Mouse (Mus musculus) heart, embryonic 15.5 days (tissue): ENCODE measurements around the gene Runx3. TPM values are rescaled to one million over a fixed set of nuclear protein-coding genes. Genes with fewer than 3 reads are reported as not detected.
"Not testable (repeated sequence)": the region's sequence is repeated elsewhere in the genome, so short reads cannot be mapped to it uniquely, and the experiment has no call there.

Experiments used
- ATAC-seq: fragments of 200-750 bp; cut with Nextera tagmentation; replicated peaks from 2 replicates; pipeline ENCODE4 v1.8.0; 2017; ENCODE audit warnings: low read depth, moderate TSS enrichment; ENCODE audit not compliant: insufficient number of reproducible peaks, insufficient read depth, low FRiP score
- H3K27ac ChIP-seq: fragments of 300-500 bp; sonication (generic); 2 replicates; pipeline ENCODE4 v1.5.1; 2015; ENCODE audit warnings: mild to moderate bottlenecking, inconsistent platforms
- H3K27me3 ChIP-seq: fragments of 300-500 bp; sonication (generic); 2 replicates; pipeline ENCODE4 v1.6.1; 2015; ENCODE audit warnings: inconsistent platforms
- H3K36me3 ChIP-seq: fragments of 300-500 bp; sonication (generic); 2 replicates; pipeline ENCODE4 v1.6.1; 2015; ENCODE audit warnings: mild to moderate bottlenecking, inconsistent platforms
- H3K4me1 ChIP-seq: fragments of 300-500 bp; sonication (generic); replicated peaks from 2 replicates; pipeline ENCODE4 v1.6.1; 2015; ENCODE audit warnings: inconsistent platforms
- H3K4me2 ChIP-seq: fragments of 300-500 bp; sonication (generic); 2 replicates; pipeline ENCODE4 v1.6.1; 2015; ENCODE audit warnings: inconsistent platforms, mild to moderate bottlenecking, moderate library complexity
- H3K4me3 ChIP-seq: fragments of 300-500 bp; sonication (generic); 2 replicates; pipeline ENCODE4 v1.5.1; 2015; ENCODE audit warnings: mild to moderate bottlenecking, inconsistent platforms
- H3K9ac ChIP-seq: fragments of 300-500 bp; sonication (generic); 2 replicates; pipeline ENCODE4 v1.6.1; 2015; ENCODE audit warnings: mild to moderate bottlenecking, inconsistent platforms
- H3K9me3 ChIP-seq: fragments of 300-500 bp; sonication (generic); replicated peaks from 2 replicates; pipeline ENCODE4 v1.6.1; 2016; ENCODE audit warnings: inconsistent platforms
- WGBS: fragments of 180-500 bp; shearing (Covaris S2); methylation state at CpG from one replicate; pipeline ENCODE4 v1.1.7; 2015; ENCODE audit warnings: mixed read lengths; 5-methylcytosine and 5-hydroxymethylcytosine counted together
- polyA plus RNA-seq: library from polyadenylated mRNA; unstranded; fragments of >200 nt; fragmentation: Nextera tagmentation; extraction: Ambion mirVana; gene quantifications from 2 replicates; pipeline ENCODE4 v1.2.1, GENCODE M21; 2015

The Runx3 gene
- polyA plus RNA-seq, 1 experiment from 2014 or later: 0.14 TPM

DNA sequence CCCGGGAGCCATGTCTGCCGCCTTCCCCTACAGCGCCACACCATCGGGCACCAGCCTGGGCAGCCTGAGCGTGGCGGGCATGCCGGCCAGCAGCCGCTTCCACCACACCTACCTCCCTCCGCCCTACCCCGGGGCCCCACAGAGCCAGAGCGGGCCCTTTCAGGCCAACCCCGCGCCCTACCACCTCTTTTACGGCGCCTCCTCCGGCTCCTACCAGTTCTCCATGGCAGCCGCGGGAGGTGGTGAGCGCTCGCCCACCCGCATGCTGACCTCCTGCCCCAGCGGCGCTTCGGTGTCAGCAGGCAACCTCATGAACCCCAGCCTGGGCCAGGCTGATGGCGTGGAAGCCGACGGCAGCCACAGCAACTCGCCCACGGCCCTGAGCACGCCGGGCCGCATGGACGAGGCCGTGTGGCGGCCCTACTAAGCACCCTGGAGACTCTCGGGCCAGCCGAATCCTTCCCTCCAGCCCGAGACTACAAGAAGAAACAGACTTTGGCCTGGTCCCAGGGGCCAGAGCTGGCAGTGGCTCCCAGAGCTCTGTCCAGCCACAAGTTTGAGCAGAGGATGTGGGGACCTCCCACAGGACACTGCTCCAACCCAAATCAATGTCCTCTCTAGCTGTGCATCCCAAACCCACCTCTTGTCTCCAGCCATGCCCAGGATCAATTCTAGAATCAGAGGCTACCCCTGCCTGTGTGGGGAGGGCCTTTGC lies 55.1 kb downstream of the Runx3 start:
- Histone ChIP-seq H3K4me3 (peak overlapping the region; percentile 38), H3K27me3 (peaks cover 59% of the 10 kb centered on the region), H3K9ac (peak overlapping the region; percentile 32; the same call in 1 of the 2 replicates), H3K4me2 (peak overlapping the region; percentile 69), H3K36me3 (no peaks in the 10 kb centered on the region), H3K9me3 (no peaks in the 10 kb centered on the region), H3K27ac (no peak overlapping the region), H3K4me1 (peaks cover 20% of the 10 kb centered on the region)
- 0 out of 2 replicates have a peak, but pooled peaks have one; percentile 47 for ATAC-seq
- 22% methylated on average over 38 of the region's 38 CpGs for WGBS

DNA sequence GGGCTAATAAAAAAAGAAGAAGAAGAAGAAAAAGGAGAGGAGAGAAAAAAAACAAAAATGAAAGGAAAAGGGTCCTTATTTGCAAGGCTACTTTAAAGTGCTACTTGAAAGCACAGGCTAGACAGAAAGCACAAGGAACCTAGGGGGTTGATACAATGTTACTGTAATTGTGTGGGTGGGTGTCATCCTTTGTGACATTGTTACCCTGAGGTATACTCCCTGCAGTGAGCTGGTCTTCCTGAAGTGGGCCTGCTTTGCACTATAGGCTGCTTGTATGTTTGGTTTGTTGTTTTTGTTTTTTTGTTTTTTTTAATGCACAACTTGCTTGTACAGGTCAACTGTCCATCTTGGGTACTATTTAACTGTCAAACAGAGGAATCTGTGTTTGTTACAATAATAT lies 57.1 kb downstream of the Runx3 start:
- Histone ChIP-seq H3K27ac (no peak overlapping the region), H3K9ac (no peak overlapping the region), H3K9me3 (no peaks in the 10 kb centered on the region), H3K27me3 (peaks cover 41% of the 10 kb centered on the region), H3K4me3 (no peak overlapping the region), H3K4me2 (no peak overlapping the region), H3K36me3 (no peaks in the 10 kb centered on the region), H3K4me1 (peaks cover 20% of the 10 kb centered on the region)
- no peak for ATAC-seq

DNA sequence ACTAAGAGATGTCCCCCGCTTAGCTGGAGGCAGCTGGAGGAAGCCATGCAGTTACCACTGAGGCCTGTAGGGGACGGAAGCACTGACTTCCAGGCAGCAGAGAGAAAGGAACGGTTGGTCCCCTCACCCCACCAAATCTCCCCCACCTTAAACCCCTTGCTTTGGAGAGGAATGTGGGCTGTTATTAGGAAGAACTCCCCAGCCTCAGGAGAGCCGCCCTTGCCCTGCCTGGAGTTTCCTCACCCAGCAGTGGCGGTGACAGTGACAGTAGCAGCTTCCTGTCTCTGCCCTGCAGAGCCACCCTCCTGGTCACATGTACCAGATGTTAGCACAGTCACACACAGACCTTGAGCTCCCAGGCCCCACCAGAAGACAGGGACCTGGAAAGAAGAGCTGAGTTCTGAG lies 58.6 kb downstream of the Runx3 start:
- H3K9me3 ChIP-seq: no peaks in the 10 kb centered on the region
- H3K27ac ChIP-seq: no peak overlapping the region
- 37% methylated on average over 5 of the region's 5 CpGs for WGBS
- no peak overlapping the region for H3K4me3 ChIP-seq
- peaks cover 26% of the 10 kb centered on the region for H3K27me3 ChIP-seq
- no peak overlapping the region for H3K4me2 ChIP-seq
- peaks cover 20% of the 10 kb centered on the region for H3K4me1 ChIP-seq
- ATAC-seq: no peak
- H3K9ac ChIP-seq: no peak overlapping the region
- no peaks in the 10 kb centered on the region for H3K36me3 ChIP-seq

DNA sequence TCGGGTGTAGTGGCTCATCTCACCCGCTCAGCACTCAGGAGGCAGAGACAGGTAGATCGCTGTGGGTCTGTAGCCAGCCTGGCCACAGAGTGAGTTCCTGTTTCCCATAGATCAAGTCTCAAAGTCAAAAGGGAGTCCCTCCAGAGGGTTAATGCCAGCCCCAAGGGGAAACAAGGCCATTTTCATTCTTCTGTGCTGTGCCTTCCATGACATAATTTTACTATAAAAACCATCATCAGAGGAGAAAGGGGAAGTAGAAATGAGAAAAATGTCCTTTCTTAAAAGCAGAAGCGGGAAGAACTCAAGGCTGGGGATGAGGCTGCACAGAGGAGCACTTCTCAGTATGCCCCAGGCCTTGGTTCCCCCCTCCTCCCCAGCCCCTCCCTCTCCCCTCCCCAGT lies 61.4 kb downstream of the Runx3 start:
- H3K9ac ChIP-seq: no peak overlapping the region
- no peak overlapping the region for H3K4me3 ChIP-seq
- ATAC-seq: no peak
- H3K27ac ChIP-seq: no peak overlapping the region
- no peaks in the 10 kb centered on the region for H3K36me3 ChIP-seq
- H3K4me1 ChIP-seq: peaks cover 8% of the 10 kb centered on the region
- H3K4me2 ChIP-seq: no peak overlapping the region
- H3K9me3 ChIP-seq: no peaks in the 10 kb centered on the region
- peaks cover 6% of the 10 kb centered on the region; the same call in 1 of the 2 replicates for H3K27me3 ChIP-seq
- 79% methylated on average over 4 of the region's 4 CpGs for WGBS

DNA sequence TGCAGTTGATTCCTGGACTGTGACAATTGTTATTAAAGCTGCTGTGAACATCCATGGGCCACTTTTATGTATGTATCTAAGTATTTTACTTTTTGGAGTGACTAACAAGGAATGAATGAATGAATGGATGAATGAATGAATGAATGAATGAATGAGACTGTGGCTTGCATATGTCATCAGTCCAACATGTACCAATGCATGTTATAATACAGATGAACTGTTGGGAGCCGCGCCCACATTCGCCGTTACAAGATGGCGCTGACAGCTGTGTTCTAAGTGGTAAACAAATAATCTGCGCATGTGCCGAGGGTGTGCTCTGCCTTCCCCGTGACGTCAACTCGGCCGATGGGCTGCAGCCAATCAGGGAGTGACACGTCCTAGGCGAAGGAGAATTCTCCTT lies 63.8 kb downstream of the Runx3 start:
- not testable (repeated sequence) for H3K9ac ChIP-seq, H3K36me3 ChIP-seq, H3K4me1 ChIP-seq, H3K27me3 ChIP-seq, H3K4me2 ChIP-seq, H3K27ac ChIP-seq, H3K9me3 ChIP-seq, ATAC-seq, H3K4me3 ChIP-seq
- 93% methylated on average over 8 of the region's 13 CpGs for WGBS

DNA sequence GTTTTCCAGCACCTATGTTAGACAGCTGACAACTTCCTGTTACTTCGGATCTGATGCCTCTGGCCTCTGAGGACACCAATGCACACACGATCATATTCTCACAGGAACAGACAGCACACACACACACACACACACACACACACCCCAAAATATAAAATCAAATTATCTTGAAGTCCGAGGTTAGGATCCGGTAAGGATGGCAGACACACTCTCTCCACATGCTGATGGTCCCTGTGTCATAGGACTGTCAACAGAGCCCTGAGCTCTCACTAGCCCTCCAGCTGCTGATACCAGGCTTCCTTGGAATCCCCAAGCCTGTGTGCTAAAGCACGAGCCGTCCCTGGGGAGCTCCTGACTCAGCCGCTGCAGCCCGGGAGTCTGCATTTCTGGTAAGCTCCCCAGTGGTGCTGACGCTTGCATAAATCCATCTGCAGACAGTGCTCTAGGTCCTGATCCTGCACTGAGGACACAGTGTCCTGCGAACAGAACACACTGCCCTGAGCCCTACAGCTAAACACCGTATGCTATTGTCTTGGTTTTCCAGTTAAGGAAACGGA lies 69.1 kb downstream of the Runx3 start:
- no peak overlapping the region for H3K27ac ChIP-seq
- H3K4me1 ChIP-seq: no peaks in the 10 kb centered on the region
- H3K9ac ChIP-seq: no peak overlapping the region
- no peak overlapping the region for H3K4me2 ChIP-seq
- no peaks in the 10 kb centered on the region for H3K36me3 ChIP-seq
- WGBS: 71% methylated on average over 12 of the region's 12 CpGs
- no peak for ATAC-seq
- H3K9me3 ChIP-seq: no peaks in the 10 kb centered on the region
- 0 out of 2 replicates have a peak, but pooled peaks cover 8% of the 10 kb centered on the region for H3K27me3 ChIP-seq
- H3K4me3 ChIP-seq: no peak overlapping the region

DNA sequence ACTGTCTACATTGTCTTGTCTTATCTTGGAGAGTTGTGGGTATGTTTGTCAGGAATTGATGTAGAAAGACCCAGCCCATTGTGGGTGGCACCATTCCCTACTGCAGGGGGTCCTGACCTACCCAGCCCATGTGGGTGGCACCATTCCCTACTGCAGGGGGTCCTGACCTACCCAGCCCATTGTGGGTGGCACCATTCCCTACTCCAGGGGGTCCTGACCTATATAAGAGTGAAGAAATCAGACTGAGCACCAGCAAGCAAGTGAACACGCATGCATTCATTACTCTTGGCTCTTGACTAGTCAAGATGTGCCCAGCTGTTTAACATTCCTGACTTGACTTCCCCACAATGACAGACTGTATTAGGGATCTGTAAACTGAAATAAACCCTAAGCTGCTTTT lies 69.9 kb downstream of the Runx3 start:
- Histone ChIP-seq H3K27me3 (0 out of 2 replicates have a peak, but pooled peaks cover 9% of the 10 kb centered on the region), H3K4me1 (no peaks in the 10 kb centered on the region), H3K36me3 (no peaks in the 10 kb centered on the region), H3K9me3 (no peaks in the 10 kb centered on the region), H3K9ac (no peak overlapping the region), H3K4me2 (no peak overlapping the region), H3K4me3 (no peak overlapping the region), H3K27ac (no peak overlapping the region)
- no peak for ATAC-seq
- WGBS: 97% methylated on average over 1 of the region's 1 CpGs

DNA sequence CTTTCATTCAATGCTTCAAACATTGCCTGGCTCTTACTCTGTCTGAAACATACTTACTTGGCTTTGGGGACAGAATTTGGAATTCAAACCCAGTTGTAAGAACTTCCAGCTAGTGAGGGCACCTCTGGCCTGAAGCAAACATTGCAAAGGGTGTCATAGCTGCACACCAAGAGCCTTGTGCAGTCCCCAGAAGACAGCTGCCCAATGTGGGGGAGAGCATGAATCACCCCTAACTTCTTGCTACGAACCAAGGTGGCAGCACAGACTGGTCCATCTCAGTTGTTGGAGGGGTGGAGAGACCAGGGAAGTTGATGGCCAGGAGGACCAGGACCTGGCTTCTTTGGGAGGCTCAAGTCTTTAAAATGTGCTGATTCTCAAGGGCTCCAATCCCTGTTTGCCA lies 70.7 kb downstream of the Runx3 start:
- H3K27me3 ChIP-seq: 0 out of 2 replicates have a peak, but pooled peaks cover 9% of the 10 kb centered on the region
- H3K36me3 ChIP-seq: no peaks in the 10 kb centered on the region
- no peak overlapping the region for H3K27ac ChIP-seq
- H3K4me1 ChIP-seq: no peaks in the 10 kb centered on the region
- H3K4me3 ChIP-seq: no peak overlapping the region
- H3K9me3 ChIP-seq: no peaks in the 10 kb centered on the region
- ATAC-seq: no peak
- H3K9ac ChIP-seq: no peak overlapping the region
- H3K4me2 ChIP-seq: no peak overlapping the region
- 57% methylated on average over 1 of the region's 1 CpGs for WGBS

DNA sequence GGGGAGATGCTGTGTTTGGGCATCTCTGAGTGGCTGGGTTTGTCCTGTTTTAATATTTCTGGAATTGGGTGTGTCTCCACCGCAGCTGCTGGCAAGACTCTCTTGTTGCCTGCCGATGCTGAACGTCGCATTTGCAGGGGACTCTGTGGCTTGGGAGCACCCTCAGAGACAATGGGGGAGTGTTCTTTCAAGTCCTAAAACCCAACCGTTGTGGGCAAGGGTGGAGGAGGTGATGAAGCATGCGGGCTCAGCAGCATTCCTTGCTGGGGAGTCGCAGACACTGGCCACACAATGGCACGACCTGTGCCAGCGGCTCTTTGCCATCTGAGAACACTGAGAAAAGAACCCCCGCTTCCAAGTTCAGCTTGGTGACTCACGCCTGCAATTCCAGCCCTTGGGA lies 71.2 kb downstream of the Runx3 start:
- H3K9ac ChIP-seq: no peak overlapping the region
- no peak for ATAC-seq
- H3K27ac ChIP-seq: no peak overlapping the region
- no peak overlapping the region for H3K4me2 ChIP-seq
- no peaks in the 10 kb centered on the region for H3K4me1 ChIP-seq
- no peaks in the 10 kb centered on the region for H3K9me3 ChIP-seq
- no peak overlapping the region for H3K4me3 ChIP-seq
- H3K27me3 ChIP-seq: 0 out of 2 replicates have a peak, but pooled peaks cover 9% of the 10 kb centered on the region
- H3K36me3 ChIP-seq: no peaks in the 10 kb centered on the region
- 74% methylated on average over 11 of the region's 11 CpGs for WGBS

DNA sequence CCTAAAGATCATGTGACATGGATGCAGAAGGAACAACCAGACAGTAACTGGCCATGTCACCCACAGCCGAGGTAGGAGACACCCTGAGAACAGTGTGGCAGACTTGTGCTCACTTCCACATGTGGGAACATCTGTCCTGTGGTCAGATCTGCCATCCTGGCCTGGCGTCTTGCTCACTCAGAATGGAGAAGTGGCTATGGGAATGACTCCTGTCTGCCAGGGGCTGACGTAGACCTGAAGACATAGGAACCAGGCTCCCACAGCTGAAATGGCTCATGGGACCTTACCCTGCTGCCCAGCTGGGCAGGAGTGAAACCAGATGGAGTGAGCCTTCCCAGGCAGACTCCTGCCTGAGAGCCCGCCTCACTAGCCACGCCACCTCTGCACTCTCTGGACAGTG lies 72.4 kb downstream of the Runx3 start:
- Histone ChIP-seq H3K4me1 (no peaks in the 10 kb centered on the region), H3K4me2 (no peak overlapping the region), H3K9me3 (no peaks in the 10 kb centered on the region), H3K27me3 (0 out of 2 replicates have a peak, but pooled peaks cover 12% of the 10 kb centered on the region), H3K27ac (no peak overlapping the region), H3K9ac (no peak overlapping the region), H3K36me3 (no peaks in the 10 kb centered on the region), H3K4me3 (no peak overlapping the region)
- 64% methylated on average over 5 of the region's 5 CpGs for whole genome bisulfite sequencing
- ATAC-seq: no peak

DNA sequence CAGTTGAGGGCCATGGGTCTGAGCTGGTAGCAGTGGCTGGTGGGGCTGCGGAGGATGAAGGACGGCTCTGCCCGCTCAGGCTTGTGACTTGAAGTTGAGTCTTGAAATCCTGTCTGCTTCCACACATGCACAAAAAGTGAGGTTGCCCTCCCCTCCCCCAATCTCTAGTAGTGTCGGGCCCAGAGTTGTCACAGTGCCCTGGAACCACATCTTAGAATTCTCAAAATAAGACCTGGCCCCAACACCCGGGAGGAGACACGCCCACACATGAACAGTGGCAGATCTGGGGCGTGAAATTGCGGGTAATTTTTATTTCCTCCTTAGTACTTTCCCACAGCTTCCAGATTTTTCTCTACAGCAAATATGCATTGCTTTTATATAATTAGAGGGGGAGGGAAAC lies 77.4 kb downstream of the Runx3 start:
- no peak for ATAC-seq
- WGBS: 74% methylated on average over 8 of the region's 8 CpGs
- Histone ChIP-seq H3K27ac (no peak overlapping the region), H3K36me3 (no peaks in the 10 kb centered on the region), H3K9me3 (no peaks in the 10 kb centered on the region), H3K4me3 (no peak overlapping the region), H3K4me2 (no peak overlapping the region), H3K9ac (no peak overlapping the region), H3K4me1 (0 out of 2 replicates have a peak, but pooled peaks cover 2% of the 10 kb centered on the region), H3K27me3 (peaks cover 24% of the 10 kb centered on the region; the same call in 1 of the 2 replicates)

DNA sequence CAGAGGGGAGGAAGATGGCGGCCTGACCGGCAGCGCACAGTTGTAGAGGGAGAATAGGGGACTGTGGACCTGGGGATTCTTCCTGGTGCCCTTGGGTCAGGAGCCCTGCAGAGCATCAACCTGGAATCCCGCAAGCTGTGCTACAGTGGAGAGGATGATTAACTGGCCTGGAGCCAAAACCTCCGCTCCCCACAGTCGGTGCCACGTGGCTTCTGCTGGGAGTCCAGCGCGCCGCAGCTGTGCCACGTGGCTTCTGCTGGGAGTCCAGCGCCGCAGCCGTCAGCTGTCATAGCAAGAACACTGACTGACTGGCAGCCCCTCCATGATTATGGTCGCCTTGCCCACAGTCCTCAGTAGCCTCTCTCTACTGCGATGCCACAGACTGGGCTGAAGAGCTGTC lies 81.3 kb downstream of the Runx3 start:
- H3K4me2 ChIP-seq: no peak overlapping the region
- no peaks in the 10 kb centered on the region for H3K9me3 ChIP-seq
- ATAC-seq: no peak
- peaks cover 38% of the 10 kb centered on the region for H3K27me3 ChIP-seq
- peaks cover 22% of the 10 kb centered on the region for H3K4me1 ChIP-seq
- no peak overlapping the region for H3K9ac ChIP-seq
- H3K27ac ChIP-seq: no peak overlapping the region
- no peak overlapping the region for H3K4me3 ChIP-seq
- WGBS: 61% methylated on average over 16 of the region's 16 CpGs
- H3K36me3 ChIP-seq: no peaks in the 10 kb centered on the region
